Mouse (Mus musculus): ENCODE data around the gene Sfxn3.

Sfxn3 gene

GRCm38 (mm10) chr19:45075323-45076035 is 28.2 kb downstream of the Sfxn3 start:
- DNase-seq (ENCODE audit: low read depth): no peak

GRCm38 (mm10) chr19:45076036-45076575 is 28.8 kb downstream of the Sfxn3 start:
- DNase-seq (ENCODE audit: low read depth): no peak

- DNase-seq (ENCODE audit: low read depth): no peak
These were observed 29.5 kb downstream of the Sfxn3 start for GRCm38 (mm10) chr19:45076586-45077510.

- no peak for DNase-seq (ENCODE audit: low read depth)
These were observed 30.7 kb downstream of the Sfxn3 start for GRCm38 (mm10) chr19:45077742-45078645.

GRCm38 (mm10) chr19:45078971-45079764 is 31.9 kb downstream of the Sfxn3 start:
- DNase-seq (ENCODE audit: low read depth): no peak

- peak; percentile 66 for DNase-seq (ENCODE audit: low read depth)
These were observed 32.6 kb downstream of the Sfxn3 start for GRCm38 (mm10) chr19:45079769-45080515.

- DNase-seq (ENCODE audit: low read depth): no peak
These were observed 33.4 kb downstream of the Sfxn3 start for GRCm38 (mm10) chr19:45080711-45081110.

GRCm38 (mm10) chr19:45081279-45081678 is 34.0 kb downstream of the Sfxn3 start:
- DNase-seq (ENCODE audit: low read depth): peak; percentile 62

GRCm38 (mm10) chr19:45081841-45082550 is 34.7 kb downstream of the Sfxn3 start:
- DNase-seq (ENCODE audit: low read depth): peak; percentile 67

GRCm38 (mm10) chr19:45097868-45098267 is 50.6 kb downstream of the Sfxn3 start:
- no peak for DNase-seq (ENCODE audit: low read depth)

- DNase-seq (ENCODE audit: low read depth): no peak
These were observed 53.4 kb downstream of the Sfxn3 start for GRCm38 (mm10) chr19:45100486-45101270.

- no peak for DNase-seq (ENCODE audit: low read depth)
These were observed 58.3 kb downstream of the Sfxn3 start for GRCm38 (mm10) chr19:45105591-45105990.
